ENCODE assay signal across 35 mouse cellular contexts in genomic region chr11:68739509-68739908, GRCm38 (mm10).
"Had no signal": no experiment of that assay in that cellular context is flagged by ENCODE, and none has a peak within 500 bp of the region (broad histone marks: within the 10 kb centered on the region; RNA-seq: fewer than 3 reads in every experiment).

No protein-coding gene starts in this region.

- H3K27ac ChIP-seq: heart, embryonic 10.5 days; heart, embryonic 13.5 days; heart, embryonic 15.5 days; hindbrain, embryonic 10.5 days; hindbrain, embryonic 12.5 days; hindbrain, embryonic 13.5 days; hindbrain, embryonic 14.5 days; hindbrain, embryonic 15.5 days; hindbrain, postnatal 0 days; intestine, embryonic 15.5 days; kidney, embryonic 15.5 days; kidney, postnatal 0 days; layer of hippocampus, adult 2 months had no signal

- H3K4me2 ChIP-seq: heart, embryonic 11.5 days; heart, embryonic 12.5 days; heart, embryonic 13.5 days; heart, embryonic 15.5 days; hindbrain, embryonic 12.5 days; hindbrain, embryonic 13.5 days; hindbrain, embryonic 14.5 days; hindbrain, embryonic 15.5 days; intestine, embryonic 15.5 days; kidney, embryonic 15.5 days had no signal

- H3K9me3 ChIP-seq: heart, embryonic 10.5 days; heart, embryonic 12.5 days; heart, embryonic 13.5 days; heart, embryonic 15.5 days; hindbrain, embryonic 10.5 days; hindbrain, embryonic 12.5 days; hindbrain, embryonic 13.5 days; hindbrain, embryonic 15.5 days; intestine, embryonic 15.5 days; kidney, embryonic 15.5 days had no signal

- H3K9ac ChIP-seq: heart, embryonic 12.5 days; heart, embryonic 13.5 days; heart, embryonic 15.5 days; hindbrain, embryonic 12.5 days; hindbrain, embryonic 13.5 days; hindbrain, embryonic 14.5 days; hindbrain, embryonic 15.5 days; intestine, embryonic 15.5 days; kidney, embryonic 15.5 days had no signal

- H3K4me1 ChIP-seq: heart, embryonic 10.5 days; heart, embryonic 12.5 days; heart, embryonic 13.5 days; heart, embryonic 15.5 days; hindbrain, embryonic 10.5 days; hindbrain, embryonic 12.5 days; hindbrain, embryonic 13.5 days; hindbrain, embryonic 15.5 days; intestine, embryonic 15.5 days had no signal

- H3K27me3 ChIP-seq: heart, embryonic 12.5 days; heart, embryonic 13.5 days; heart, embryonic 15.5 days; hindbrain, embryonic 12.5 days; hindbrain, embryonic 13.5 days; hindbrain, embryonic 15.5 days; intestine, embryonic 15.5 days; kidney, embryonic 15.5 days had no signal

- DNase-seq: heart, postnatal 10 days; heart, postnatal 14 days; heart, postnatal 36 days; heart, postnatal 4 days; kidney, adult 11 months; kidney, adult 18-20 months; kidney, adult 2 months; kidney, adult 8-10 months; kidney, adult 9 months; kidney, postnatal 10 days; kidney, postnatal 14 days; kidney, postnatal 25 days; kidney, postnatal 36 days; kidney, postnatal 4 days; layer of hippocampus, adult 9-11 months; layer of hippocampus, postnatal 36 days had no signal

- H3K4me3 ChIP-seq: heart, embryonic 10.5 days; heart, embryonic 12.5 days; heart, embryonic 13.5 days; heart, embryonic 15.5 days; hindbrain, embryonic 10.5 days; hindbrain, embryonic 12.5 days; hindbrain, embryonic 13.5 days; hindbrain, embryonic 15.5 days; intestine, embryonic 15.5 days; kidney, embryonic 15.5 days; layer of hippocampus, adult 2 months had no signal

- ATAC-seq: hindbrain, embryonic 16.5 days; hindbrain, postnatal 0 days; inflammation-experienced regulatory T-cells, adult 6 months; intestine, embryonic 15.5 days; intestine, embryonic 16.5 days; intestine, postnatal 0 days had no signal
